Mouse (Mus musculus) large intestine, adult 2 months (tissue): ENCODE data around the gene Anks6. TPM values are rescaled to one million over a fixed set of nuclear protein-coding genes. Genes with fewer than 3 reads are reported as not detected.

Experiments
- DNase-seq: peaks from one replicate; pipeline ENCODE4 v3.0.0-alpha.2; 2012; ENCODE audit warnings: low read depth, low spot score
- WGBS: fragments of 180-500 bp; shearing (Covaris S2); methylation state at CpG from one replicate; pipeline ENCODE4 v1.1.7; 2018; 5-methylcytosine and 5-hydroxymethylcytosine counted together
- polyA plus RNA-seq: library from polyadenylated mRNA; depleted of rRNA; stranded (reverse); fragments of >200 nt; gene quantifications from 2 replicates; pipeline ENCODE4 v1.2.3, GENCODE M21; 2012; rRNA removed

The Anks6 gene
- polyA plus RNA-seq, 1 experiment: 2.3 TPM

GRCm38 (mm10) chr4:46991959-46992316 lies 65.3 kb downstream of the Anks6 start:
- no peak for DNase-seq
- 2% methylated on average over 31 of the region's 31 CpGs for WGBS

GRCm38 (mm10) chr4:46991016-46991958 lies 65.9 kb downstream of the Anks6 start, which contains the start of gene Gabbr2:
Gene Gabbr2 (minus strand): TSS chr4:46991873.
- WGBS: 3% methylated on average over 130 of the region's 134 CpGs
- DNase-seq: no peak

- no peak for DNase-seq
- 7% methylated on average over 29 of the region's 29 CpGs for WGBS
Measured at GRCm38 (mm10) chr4:46990281-46991015, 66.8 kb downstream of the Anks6 start.

- no peak for DNase-seq
- 3% methylated on average over 17 of the region's 17 CpGs for WGBS
Measured at GRCm38 (mm10) chr4:46989842-46990241, 67.4 kb downstream of the Anks6 start.

- WGBS: 70% methylated on average over 4 of the region's 4 CpGs
- no peak for DNase-seq
Measured at GRCm38 (mm10) chr4:46988824-46989223, 68.4 kb downstream of the Anks6 start.

- no peak for DNase-seq
- 21% methylated on average over 3 of the region's 3 CpGs for WGBS
Measured at GRCm38 (mm10) chr4:46988257-46988656, 69.0 kb downstream of the Anks6 start.

- WGBS: 64% methylated on average over 6 of the region's 6 CpGs
- DNase-seq: no peak
Measured at GRCm38 (mm10) chr4:46987809-46988208, 69.4 kb downstream of the Anks6 start.

- DNase-seq: no peak
Measured at GRCm38 (mm10) chr4:46986054-46986453, 71.2 kb downstream of the Anks6 start.

GRCm38 (mm10) chr4:46982912-46983311 lies 74.3 kb downstream of the Anks6 start:
- WGBS: 61% methylated on average over 5 of the region's 5 CpGs
- DNase-seq: no peak

- 83% methylated on average over 4 of the region's 4 CpGs for WGBS
- no peak for DNase-seq
Measured at GRCm38 (mm10) chr4:46982094-46982493, 75.1 kb downstream of the Anks6 start.

- DNase-seq: no peak
- WGBS: 79% methylated on average over 6 of the region's 6 CpGs
Measured at GRCm38 (mm10) chr4:46978371-46978770, 78.9 kb downstream of the Anks6 start.

GRCm38 (mm10) chr4:46977161-46977560 lies 80.1 kb downstream of the Anks6 start:
- WGBS: 91% methylated on average over 7 of the region's 7 CpGs
- DNase-seq: no peak

- DNase-seq: no peak
- WGBS: 55% methylated on average over 11 of the region's 11 CpGs
Measured at GRCm38 (mm10) chr4:46976671-46977071, 80.6 kb downstream of the Anks6 start.

GRCm38 (mm10) chr4:46973322-46973721 lies 83.9 kb downstream of the Anks6 start:
- no peak for DNase-seq
- 25% methylated on average over 10 of the region's 10 CpGs for WGBS

- WGBS: 16% methylated on average over 10 of the region's 10 CpGs
Measured at GRCm38 (mm10) chr4:46967981-46968380, 89.2 kb downstream of the Anks6 start.

GRCm38 (mm10) chr4:46966551-46966950 lies 90.7 kb downstream of the Anks6 start:
- DNase-seq: no peak

More at GRCm38 (mm10) chr4:46967981-46968380, 89.2 kb downstream of the Anks6 start:
- DNase-seq: peak; percentile 63

Other genes with a start within 250 kb of the Anks6 start
- gene Gabbr2, start 65.6 kb downstream of the Anks6 start, polyA plus RNA-seq: 0.12 and 0.14 TPM in 2 replicates
- gene Galnt12, start 34.5 kb upstream of the Anks6 start, polyA plus RNA-seq: 27.5 and 29.4 TPM in 2 replicates
- 23.3 and 30.1 TPM in 2 replicates for gene Col15a1, start 150.7 kb upstream of the Anks6 start, polyA plus RNA-seq